Mouse (Mus musculus) layer of hippocampus, adult 9-11 months (tissue): ENCODE results near the gene Ciapin1.
"Not testable (repeated sequence)": the region's sequence is repeated elsewhere in the genome, so short reads cannot be mapped to it uniquely, and the experiment has no call there.

Experiments
- DNase-seq: peaks from one replicate; pipeline ENCODE4 v3.0.0; 2022

Gene Ciapin1

GRCm38 (mm10) chr8:94854761-94855160 lies 16.6 kb upstream of the Ciapin1 start:
- not testable (repeated sequence) for DNase-seq

GRCm38 (mm10) chr8:94850049-94850448 lies 11.9 kb upstream of the Ciapin1 start:
- no peak for DNase-seq

GRCm38 (mm10) chr8:94841183-94841582 lies 3.0 kb upstream of the Ciapin1 start:
- no peak for DNase-seq

GRCm38 (mm10) chr8:94838600-94838999 lies 442 bp upstream of the Ciapin1 start:
- DNase-seq = peak; percentile 74

- DNase-seq = no peak
Measured at GRCm38 (mm10) chr8:94836456-94837240, 1.5 kb downstream of the Ciapin1 start.

- not testable (repeated sequence) for DNase-seq
Measured at GRCm38 (mm10) chr8:94835751-94836150, 2.4 kb downstream of the Ciapin1 start.

GRCm38 (mm10) chr8:94833901-94834405 lies 4.2 kb downstream of the Ciapin1 start:
- DNase-seq = not testable (repeated sequence)

- no peak for DNase-seq
Measured at GRCm38 (mm10) chr8:94828284-94828683, 9.9 kb downstream of the Ciapin1 start.

DNA sequence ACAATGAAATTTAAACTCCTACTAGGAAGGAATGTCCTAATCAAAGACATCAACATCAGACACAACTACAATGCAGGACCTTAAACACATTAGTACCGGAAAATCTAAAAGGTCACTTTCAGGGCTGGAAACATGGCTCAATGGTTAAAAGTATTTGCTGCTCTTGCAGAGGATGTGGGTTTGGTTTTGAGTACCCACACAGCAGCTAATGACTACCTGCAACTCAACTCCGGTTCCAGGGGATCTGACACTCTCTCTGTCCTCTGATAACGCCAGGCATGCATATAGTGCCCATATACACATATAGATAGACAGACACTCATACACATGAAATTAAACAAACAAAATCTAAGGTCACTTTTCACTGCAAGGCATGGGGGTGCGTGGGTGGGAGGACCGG lies 11.9 kb downstream of the Ciapin1 start:
- no peak for DNase-seq

- no peak for DNase-seq
Measured at GRCm38 (mm10) chr8:94825170-94825569, 13.0 kb downstream of the Ciapin1 start.

DNA sequence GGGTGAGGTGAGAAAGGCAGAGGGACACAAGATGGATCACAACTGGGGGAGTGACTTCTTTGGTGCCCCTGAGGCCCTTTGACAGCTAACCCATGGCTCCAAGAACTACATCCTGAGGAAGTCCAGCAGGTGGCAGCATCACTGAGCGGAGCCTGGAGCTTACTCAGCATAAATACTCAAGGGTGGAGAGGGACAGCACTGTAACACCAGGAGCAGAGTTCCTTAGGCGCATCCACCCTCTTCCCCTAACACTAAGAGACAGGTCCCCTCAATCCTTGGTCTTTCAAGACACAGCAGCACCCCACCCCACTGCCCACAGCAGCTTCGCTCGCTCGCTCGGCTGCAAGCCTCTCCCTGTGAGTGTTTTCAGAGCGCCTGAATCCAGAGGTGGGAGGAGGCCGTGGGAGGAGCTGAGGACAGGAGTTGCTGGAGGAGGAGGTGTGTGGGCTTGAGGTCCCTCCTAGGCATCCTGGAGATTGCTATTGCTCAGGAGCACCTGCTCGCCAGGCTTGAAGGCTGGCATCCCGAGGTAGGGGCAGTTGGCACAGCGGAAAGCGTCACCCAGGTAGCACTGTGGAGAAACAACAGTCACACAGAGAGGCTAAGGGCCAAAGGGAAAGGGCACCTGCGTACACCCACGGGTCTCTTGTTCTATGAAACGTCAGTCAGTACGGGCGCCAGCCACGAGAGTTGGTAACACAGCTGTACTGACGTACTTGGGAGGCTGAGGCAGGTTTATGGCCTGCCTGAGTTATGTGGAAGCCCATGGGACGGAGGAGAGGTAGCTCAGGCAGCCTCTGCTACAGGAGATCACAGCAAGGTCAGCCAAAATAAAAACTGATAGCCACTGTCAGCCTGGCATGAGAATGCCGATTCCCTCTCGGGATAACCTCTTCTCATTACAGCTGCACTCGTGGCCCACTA lies 15.3 kb downstream of the Ciapin1 start:
- DNase-seq = peak; percentile 38

DNA sequence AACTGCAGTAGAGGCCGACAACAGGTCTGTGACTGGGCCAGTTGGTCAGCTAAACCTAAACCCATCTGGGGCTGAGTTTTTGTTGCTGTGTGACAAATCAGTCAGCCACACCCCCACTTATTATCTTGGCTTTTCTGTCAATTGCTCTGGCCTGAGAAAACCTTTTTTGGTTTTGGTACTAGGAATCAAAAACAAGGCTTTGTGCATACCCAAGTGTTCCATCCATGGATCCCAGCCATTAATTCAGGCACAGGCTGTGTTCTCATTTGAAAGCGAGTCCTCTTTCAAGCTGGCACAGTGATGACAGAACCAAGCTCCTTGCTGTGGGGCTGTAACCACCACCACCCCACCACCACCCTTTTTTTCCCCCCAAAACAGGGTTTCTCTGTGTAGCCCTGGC lies 16.8 kb downstream of the Ciapin1 start:
- DNase-seq = no peak

DNA sequence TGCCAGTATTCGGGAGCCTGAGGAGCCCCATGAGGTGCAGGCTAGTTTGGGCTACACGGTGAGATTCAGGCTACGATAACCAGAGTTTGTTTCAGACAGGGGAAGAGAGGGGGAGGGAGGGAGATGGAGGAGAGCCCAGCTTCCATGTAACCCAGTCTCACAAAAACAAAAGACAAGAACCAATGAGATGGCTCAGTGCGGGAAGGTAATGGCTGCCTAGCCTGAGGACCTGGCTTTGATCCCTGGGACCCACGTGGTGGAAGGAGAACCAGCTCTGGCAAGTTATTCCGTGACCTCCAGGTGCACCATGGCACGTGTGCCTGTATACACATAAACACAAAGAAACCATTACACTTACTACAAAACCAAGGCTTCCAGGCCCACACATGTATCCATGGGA lies 17.6 kb downstream of the Ciapin1 start:
- no peak for DNase-seq

GRCm38 (mm10) chr8:94819671-94820179 lies 18.4 kb downstream of the Ciapin1 start:
- no peak for DNase-seq

DNA sequence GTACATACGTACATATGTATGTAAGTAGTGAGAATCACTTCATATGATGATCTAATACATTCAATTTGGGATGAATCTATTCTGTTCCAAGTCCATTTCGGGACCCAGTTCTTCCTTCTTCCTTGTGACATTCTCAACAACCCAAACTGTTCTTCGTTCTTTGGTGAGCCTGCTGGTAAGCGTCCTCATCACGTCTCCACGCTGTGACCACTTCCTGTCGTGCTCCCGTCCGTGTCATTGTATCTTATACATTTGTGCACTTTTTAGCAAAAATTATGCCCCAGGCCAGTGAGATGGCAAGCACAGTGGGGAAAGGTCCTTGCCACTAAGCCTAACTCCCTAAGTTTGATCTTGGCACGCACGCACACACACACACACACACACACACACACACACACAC lies 20.2 kb downstream of the Ciapin1 start:
- no peak for DNase-seq

- no peak for DNase-seq
Measured at GRCm38 (mm10) chr8:94814556-94814955, 23.6 kb downstream of the Ciapin1 start.

DNA sequence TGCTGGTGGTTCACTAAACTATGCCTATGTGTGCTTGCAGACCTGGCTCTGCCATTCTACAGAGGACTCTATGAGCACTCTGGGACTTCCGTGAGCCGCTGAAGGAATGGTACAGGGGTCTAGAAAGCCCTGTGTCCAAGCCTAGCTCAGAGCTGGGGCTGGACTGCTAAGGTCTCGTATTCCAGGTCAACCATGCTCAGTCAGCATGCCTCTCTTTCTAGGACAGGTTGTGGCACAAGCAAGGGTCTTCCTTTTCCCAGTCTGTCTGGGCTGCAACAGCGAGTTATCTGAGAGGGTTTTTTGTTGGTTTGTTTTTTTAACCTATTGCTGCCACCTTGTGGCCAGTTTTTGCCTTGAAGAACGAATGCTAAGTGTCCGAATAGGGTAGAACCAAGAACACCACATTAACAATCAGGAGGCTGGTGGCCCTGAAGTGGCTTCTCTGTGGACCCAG lies 25.5 kb downstream of the Ciapin1 start:
- peak; percentile 90 for DNase-seq

GRCm38 (mm10) chr8:94811654-94812053 lies 26.5 kb downstream of the Ciapin1 start:
- no peak for DNase-seq

GRCm38 (mm10) chr8:94810855-94811254 lies 27.3 kb downstream of the Ciapin1 start:
- DNase-seq = peak; percentile 51

- no peak for DNase-seq
Measured at GRCm38 (mm10) chr8:94810153-94810552, 28.0 kb downstream of the Ciapin1 start, which contains the start of gene Ccl17. Ccl17 (plus strand) TSS chr8:94810453.

- DNase-seq = no peak
Measured at GRCm38 (mm10) chr8:94808372-94808771, 29.8 kb downstream of the Ciapin1 start.

DNA sequence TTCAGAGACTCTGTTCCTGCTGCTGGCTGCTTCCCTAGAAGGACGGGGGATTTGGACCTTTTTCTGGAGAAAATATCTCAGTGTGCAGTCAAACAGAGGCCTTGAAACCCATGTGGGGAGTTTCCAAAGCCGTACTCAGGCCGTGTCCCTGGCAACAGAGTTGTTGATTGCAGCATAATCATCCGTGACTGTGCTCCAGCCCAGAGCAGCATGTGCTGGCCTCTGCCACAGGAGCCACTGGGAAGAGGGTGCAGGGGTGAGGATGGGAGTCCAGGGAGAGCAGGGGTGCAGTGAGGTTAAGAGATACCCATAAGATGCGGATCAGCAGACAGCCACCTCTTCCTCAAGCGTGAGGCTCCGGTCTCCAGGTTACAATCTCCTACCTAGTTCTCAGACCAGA lies 30.7 kb downstream of the Ciapin1 start:
- no peak for DNase-seq

- no peak for DNase-seq
Measured at GRCm38 (mm10) chr8:94805811-94806210, 32.3 kb downstream of the Ciapin1 start.
